Mouse (Mus musculus) G1E (cell line): ENCODE results near the gene Chpf. TPM values are rescaled to one million over a fixed set of nuclear protein-coding genes. Genes with fewer than 3 reads are reported as not detected.
A peak's percentile ranks its signal among the peaks of the same experiment; 100 is the strongest.

Source experiments
- ATAC-seq: 2 replicates; pipeline ENCODE4 v1.8.0; 2016; ENCODE audit warnings: mild to moderate bottlenecking; ENCODE audit not compliant: insufficient number of reproducible peaks, poor library complexity, low FRiP score, severe bottlenecking; ENCODE audit errors: extremely low read depth
- DNase-seq: peaks from one replicate; pipeline ENCODE4 v3.0.0; 2012; ENCODE audit warnings: low spot score
- H3K27me3 ChIP-seq: 2 replicates; pipeline ENCODE4 v1.6.1; 2012; ENCODE audit warnings: mild to moderate bottlenecking, low read length, inconsistent platforms; ENCODE audit not compliant: insufficient read depth
- H3K36me3 ChIP-seq: replicated peaks from 2 replicates; pipeline ENCODE3; 2012; ENCODE audit warnings: mild to moderate bottlenecking, inconsistent platforms
- H3K4me1 ChIP-seq: 2 replicates; pipeline ENCODE4 v1.6.1; 2012; ENCODE audit warnings: low read depth, low read length, inconsistent platforms, mixed read lengths; ENCODE audit not compliant: insufficient read depth
- H3K4me3 ChIP-seq: 2 replicates; pipeline ENCODE4 v1.5.1; 2012; ENCODE audit warnings: low read depth, mild to moderate bottlenecking, inconsistent platforms, low read length, moderate library complexity, mixed read lengths
- H3K9me3 ChIP-seq: replicated peaks from 2 replicates; pipeline ENCODE4 v1.6.1; 2012; ENCODE audit warnings: inconsistent platforms
- CTCF ChIP-seq: IDR thresholded peaks from 2 replicates; pipeline ENCODE4 v1.5.1; 2012; ENCODE audit warnings: low read depth, low read length, inconsistent platforms, mixed read lengths
- GATA1 ChIP-seq: IDR thresholded peaks from 2 replicates; pipeline ENCODE4 v1.6.1; 2012; ENCODE audit warnings: borderline replicate concordance, low read length, inconsistent platforms, mixed read lengths
- GATA2 ChIP-seq: IDR thresholded peaks from 2 replicates; pipeline ENCODE4 v1.6.1; 2012; ENCODE audit warnings: low read depth, low read length, inconsistent platforms, borderline replicate concordance
- POLR2AphosphoS5 ChIP-seq: IDR thresholded peaks from 2 replicates; pipeline ENCODE4 v1.6.1; 2012; ENCODE audit warnings: low read depth, low read length, inconsistent platforms; ENCODE audit not compliant: insufficient replicate concordance
- TAL1 ChIP-seq: conservative IDR thresholded peaks from 2 replicates; pipeline ENCODE4 v1.6.1; 2012; ENCODE audit warnings: low read depth, low read length, inconsistent platforms, mixed read lengths
- polyA plus RNA-seq: library from polyadenylated mRNA; stranded (reverse); fragments of >175 nt; gene quantifications from 2 replicates; pipeline ENCODE4 v1.2.3, GENCODE M21; 2012
- total RNA-seq, 2 experiments: library from RNA; stranded (forward) in 1 of 2; stranded (reverse) in 1 of 2; fragments of 200-1000 nt in 1 of 2; fragments of >200 nt in 1 of 2; fragmentation: Nextera tagmentation in 1 of 2; gene quantifications; 2 replicates each; pipeline ENCODE4 v1.2.3; 2014 to 2017

Chpf gene
- total and polyA plus RNA-seq, 3 experiments, result 12.0 to 121 (median 23.6) TPM

DNA sequence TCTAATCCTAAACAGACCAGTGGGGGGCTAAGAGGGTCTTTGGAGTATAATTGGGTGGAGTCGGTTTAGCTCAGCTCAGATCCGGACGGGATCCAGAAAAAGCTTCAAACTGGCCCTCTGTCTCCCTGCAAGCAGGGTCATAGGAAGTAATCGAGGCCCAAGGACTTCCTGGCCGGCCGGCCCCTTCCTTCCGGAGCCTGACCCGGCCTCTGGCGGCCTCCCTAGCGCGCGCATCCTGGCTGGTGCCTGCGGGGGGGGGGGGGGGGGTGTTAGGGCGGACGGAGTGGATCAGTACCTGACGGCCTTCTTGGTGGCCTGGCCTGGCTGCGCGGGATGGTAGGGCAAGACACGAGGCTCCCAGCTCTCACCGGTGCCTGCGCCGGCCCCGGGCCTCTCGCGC is 610 bp downstream of the Chpf start:
- peaks cover 4% of the 10 kb centered on the region; the same call in 1 of the 2 replicates for H3K27me3 ChIP-seq
- DNase-seq (peak; percentile 79), ATAC-seq (no peak)
- H3K4me3 ChIP-seq, result peak overlapping the region; percentile 80
- H3K9me3 ChIP-seq, result no peaks in the 10 kb centered on the region
- peaks cover 49% of the 10 kb centered on the region for H3K36me3 ChIP-seq
- TF ChIP-seq CTCF, result no peak
- no peak for TF ChIP-seq GATA2
- no peak for TF ChIP-seq GATA1
- peaks cover 58% of the 10 kb centered on the region for H3K4me1 ChIP-seq

- Histone ChIP-seq H3K9me3 (no peaks in the 10 kb centered on the region), H3K4me1 (peaks cover 59% of the 10 kb centered on the region), H3K27me3 (peaks cover 4% of the 10 kb centered on the region; the same call in 1 of the 2 replicates), H3K36me3 (peaks cover 54% of the 10 kb centered on the region), H3K4me3 (peak overlapping the region; percentile 80)
- no peak for ATAC-seq
- no peak for TF ChIP-seq CTCF
- no peak for TF ChIP-seq POLR2AphosphoS5
- TF ChIP-seq TAL1, result no peak
- DNase-seq, result no peak
These were observed 1.2 kb downstream of the Chpf start for GRCm38 (mm10) chr1:75477966-75478290.

GRCm38 (mm10) chr1:75477264-75477965 is 1.7 kb downstream of the Chpf start:
- H3K9me3 ChIP-seq, result no peaks in the 10 kb centered on the region
- peak; percentile 74 for DNase-seq
- H3K4me3 ChIP-seq, result peak overlapping the region; percentile 80
- H3K27me3 ChIP-seq, result peaks cover under 1% of the 10 kb centered on the region; the same call in 1 of the 2 replicates
- peaks cover 57% of the 10 kb centered on the region for H3K4me1 ChIP-seq
- peaks cover 54% of the 10 kb centered on the region for H3K36me3 ChIP-seq
- peak; percentile 22; the same call in 1 of the 2 replicates for ATAC-seq
- TF ChIP-seq TAL1 (no peak), CTCF (peak; percentile 80)

GRCm38 (mm10) chr1:75476441-75476840 is 2.7 kb downstream of the Chpf start:
- TF ChIP-seq POLR2AphosphoS5 (no peak), CTCF (no peak), GATA1 (no peak), TAL1 (no peak), GATA2 (no peak)
- Histone ChIP-seq H3K9me3 (no peaks in the 10 kb centered on the region), H3K4me1 (peaks cover 60% of the 10 kb centered on the region), H3K4me3 (no peak overlapping the region; the same call in 1 of the 2 replicates), H3K27me3 (no peaks in the 10 kb centered on the region; the same call in 1 of the 2 replicates), H3K36me3 (peaks cover 62% of the 10 kb centered on the region)
- ATAC-seq (no peak), DNase-seq (no peak)

- peaks cover 43% of the 10 kb centered on the region for H3K36me3 ChIP-seq
- TF ChIP-seq TAL1, result no peak
- no peak for TF ChIP-seq POLR2AphosphoS5
- TF ChIP-seq GATA1, result no peak
- TF ChIP-seq GATA2, result no peak
- H3K9me3 ChIP-seq, result no peaks in the 10 kb centered on the region
- DNase-seq (no peak), ATAC-seq (no peak)
- H3K4me1 ChIP-seq, result peaks cover 53% of the 10 kb centered on the region
- H3K4me3 ChIP-seq, result no peak overlapping the region
- H3K27me3 ChIP-seq, result peaks cover 30% of the 10 kb centered on the region
These were observed 9.8 kb downstream of the Chpf start for GRCm38 (mm10) chr1:75469287-75469825.

DNA sequence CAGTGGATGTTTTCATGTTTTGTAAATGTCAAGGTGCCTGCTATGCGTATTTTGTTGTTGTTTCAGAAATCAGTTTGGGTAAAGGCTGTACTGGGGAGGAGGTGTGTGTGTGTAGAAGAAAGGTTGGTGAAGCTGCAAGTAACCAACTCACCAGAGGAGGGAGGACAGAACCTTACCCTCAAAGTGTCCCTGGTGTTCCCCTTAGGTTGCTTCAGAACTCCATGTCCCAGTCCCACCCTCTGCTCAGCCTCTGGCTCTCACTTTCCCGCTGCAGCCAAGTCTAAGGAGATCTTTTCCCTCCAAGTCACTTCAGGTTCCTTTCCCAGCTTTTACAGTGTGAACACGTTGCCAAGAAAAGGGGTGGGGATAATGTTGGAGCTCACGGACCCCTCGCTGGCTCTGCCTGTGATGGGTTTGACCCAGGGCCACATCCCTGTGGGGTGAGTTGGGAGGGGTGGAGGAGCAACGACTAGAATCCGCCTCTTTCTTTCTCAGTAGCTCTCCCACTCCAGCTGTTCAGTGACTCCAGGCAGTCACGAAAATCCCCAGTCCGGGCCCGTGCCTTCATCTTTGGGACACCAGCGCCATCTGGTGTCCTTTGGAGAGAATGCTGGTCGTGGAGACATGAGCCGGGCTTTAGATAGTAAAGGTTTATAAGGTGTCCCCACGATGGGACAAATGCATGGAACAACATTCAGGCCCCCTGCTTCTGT is 11.7 kb downstream of the Chpf start:
- H3K4me3 ChIP-seq, result no peak overlapping the region; the same call in 1 of the 2 replicates
- TF ChIP-seq POLR2AphosphoS5 (no peak), CTCF (peak; percentile 82)
- peak; percentile 89 for DNase-seq
- H3K4me1 ChIP-seq, result peaks cover 64% of the 10 kb centered on the region
- peaks cover 23% of the 10 kb centered on the region for H3K36me3 ChIP-seq
- ATAC-seq, result no peak
- no peaks in the 10 kb centered on the region; the same call in 1 of the 2 replicates for H3K9me3 ChIP-seq
- peaks cover 30% of the 10 kb centered on the region for H3K27me3 ChIP-seq
